Mouse (Mus musculus): ENCODE measurements around the gene Oxsm. TPM values are rescaled to one million over a fixed set of nuclear protein-coding genes. Genes with fewer than 3 reads are reported as not detected.

The Oxsm gene
- polyA plus RNA-seq, 1 experiment from 2014 or later = 2.3 TPM

GRCm38 (mm10) chr14:16248603-16249157 lies 928 bp downstream of the Oxsm start:
- no peaks in the 10 kb centered on the region for H3K27me3 ChIP-seq (ENCODE audit: control insufficient read depth, insufficient read depth, low read length)
- no peaks in the 10 kb centered on the region for H3K9me3 ChIP-seq (ENCODE audit: control insufficient read depth, low read length)
- 0 out of 4 replicates have a peak overlapping the region, but pooled peaks of 1 of the 2 experiments have one; percentile 90 for H3K27ac ChIP-seq (replicated peaks in 1 of 2; ENCODE audit: control insufficient read depth in 1 of 2, insufficient read depth in 1 of 2, low read depth in 2 of 2, low read length in 2 of 2)
- peak overlapping the region; percentile 95 for H3K9ac ChIP-seq (ENCODE audit: low read length)
- ATAC-seq (ENCODE audit: insufficient number of reproducible peaks, insufficient read depth, low FRiP score, low read depth) = no peak
- WGBS = 14% methylated on average over 9 of the region's 9 CpGs
- peak overlapping the region; percentile 74 to 98 for H3K4me3 ChIP-seq (ENCODE audit: control insufficient read depth in 1 of 2, insufficient read depth in 1 of 2, low read depth in 1 of 2, low read length in 2 of 2)
- no peaks in the 10 kb centered on the region for H3K36me3 ChIP-seq (ENCODE audit: control insufficient read depth, insufficient read depth, low read length)
- peak overlapping the region; percentile 91 for H3K4me2 ChIP-seq (ENCODE audit: low read length)
- H3K4me1 ChIP-seq (ENCODE audit: control insufficient read depth in 2 of 2, insufficient read depth in 2 of 2, low read length in 2 of 2) = peaks cover 0 to 18% of the 10 kb centered on the region in 2 experiments; a peak in 3 of 4 replicates

GRCm38 (mm10) chr14:16248135-16248534 lies 1.5 kb downstream of the Oxsm start:
- Histone ChIP-seq H3K4me3 (ENCODE audit: control insufficient read depth in 1 of 2, insufficient read depth in 1 of 2, low read depth in 1 of 2, low read length in 2 of 2) (no peak overlapping the region), H3K9me3 (ENCODE audit: control insufficient read depth, low read length) (no peaks in the 10 kb centered on the region), H3K4me1 (ENCODE audit: control insufficient read depth in 2 of 2, insufficient read depth in 2 of 2, low read length in 2 of 2) (peaks cover 0 to 18% of the 10 kb centered on the region in 2 experiments; a peak in 3 of 4 replicates), H3K27ac (replicated peaks in 1 of 2; ENCODE audit: control insufficient read depth in 1 of 2, insufficient read depth in 1 of 2, low read depth in 2 of 2, low read length in 2 of 2) (no peak overlapping the region), H3K36me3 (ENCODE audit: control insufficient read depth, insufficient read depth, low read length) (no peaks in the 10 kb centered on the region), H3K9ac (ENCODE audit: low read length) (0 out of 2 replicates have a peak overlapping the region, but pooled peaks have one; percentile 95), H3K4me2 (ENCODE audit: low read length) (peak overlapping the region; percentile 91), H3K27me3 (ENCODE audit: control insufficient read depth, insufficient read depth, low read length) (no peaks in the 10 kb centered on the region)
- WGBS = 67% methylated on average over 3 of the region's 3 CpGs
- ATAC-seq (ENCODE audit: insufficient number of reproducible peaks, insufficient read depth, low FRiP score, low read depth) = no peak

GRCm38 (mm10) chr14:16246340-16246912 lies 3.2 kb downstream of the Oxsm start:
- no peaks in the 10 kb centered on the region for H3K27me3 ChIP-seq (ENCODE audit: control insufficient read depth, insufficient read depth, low read length)
- H3K27ac ChIP-seq (replicated peaks in 1 of 2; ENCODE audit: control insufficient read depth in 1 of 2, insufficient read depth in 1 of 2, low read depth in 2 of 2, low read length in 2 of 2) = no peak overlapping the region
- H3K9ac ChIP-seq (ENCODE audit: low read length) = no peak overlapping the region
- WGBS = 77% methylated on average over 2 of the region's 2 CpGs
- H3K4me1 ChIP-seq (ENCODE audit: control insufficient read depth in 2 of 2, insufficient read depth in 2 of 2, low read length in 2 of 2) = peaks cover 0 to 18% of the 10 kb centered on the region in 2 experiments; a peak in 3 of 4 replicates
- no peaks in the 10 kb centered on the region for H3K9me3 ChIP-seq (ENCODE audit: control insufficient read depth, low read length)
- H3K36me3 ChIP-seq (ENCODE audit: control insufficient read depth, insufficient read depth, low read length) = no peaks in the 10 kb centered on the region
- ATAC-seq (ENCODE audit: insufficient number of reproducible peaks, insufficient read depth, low FRiP score, low read depth) = no peak
- H3K4me3 ChIP-seq (ENCODE audit: control insufficient read depth in 1 of 2, insufficient read depth in 1 of 2, low read depth in 1 of 2, low read length in 2 of 2) = no peak overlapping the region
- no peak overlapping the region for H3K4me2 ChIP-seq (ENCODE audit: low read length)

GRCm38 (mm10) chr14:16245127-16245526 lies 4.5 kb downstream of the Oxsm start:
- no peak overlapping the region for H3K4me2 ChIP-seq (ENCODE audit: low read length)
- no peak for ATAC-seq (ENCODE audit: insufficient number of reproducible peaks, insufficient read depth, low FRiP score, low read depth)
- 34% methylated on average over 1 of the region's 1 CpGs for WGBS

DNA sequence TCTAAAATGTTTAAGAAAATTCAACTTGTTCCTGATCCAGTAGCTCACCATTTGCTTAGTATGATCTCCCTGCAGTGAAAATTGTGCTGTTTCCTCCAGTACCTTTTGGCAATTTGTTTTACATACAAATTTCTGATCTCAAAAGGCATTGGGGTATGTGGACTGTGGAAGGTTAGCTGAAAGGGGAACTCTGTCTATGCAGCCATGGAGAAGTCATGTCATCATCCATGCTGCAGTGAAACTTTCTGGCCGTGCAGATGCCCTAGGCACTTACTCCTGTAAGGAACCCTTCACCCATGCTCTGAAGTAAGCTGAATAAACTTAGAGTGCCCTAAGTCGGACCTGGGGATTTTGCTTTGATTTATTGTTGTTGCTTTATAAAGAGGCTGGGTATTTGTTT lies 5.2 kb downstream of the Oxsm start:
- Histone ChIP-seq H3K27ac (replicated peaks in 1 of 2; ENCODE audit: control insufficient read depth in 1 of 2, insufficient read depth in 1 of 2, low read depth in 2 of 2, low read length in 2 of 2) (0 out of 4 replicates have a peak overlapping the region, but pooled peaks of 1 of the 2 experiments have one; percentile 81), H3K36me3 (ENCODE audit: control insufficient read depth, insufficient read depth, low read length) (peaks cover 14% of the 10 kb centered on the region), H3K4me2 (ENCODE audit: low read length) (peak overlapping the region; percentile 77), H3K27me3 (ENCODE audit: control insufficient read depth, insufficient read depth, low read length) (no peaks in the 10 kb centered on the region), H3K4me3 (ENCODE audit: control insufficient read depth in 1 of 2, insufficient read depth in 1 of 2, low read depth in 1 of 2, low read length in 2 of 2) (no peak overlapping the region), H3K9ac (ENCODE audit: low read length) (no peak overlapping the region), H3K9me3 (ENCODE audit: control insufficient read depth, low read length) (no peaks in the 10 kb centered on the region), H3K4me1 (ENCODE audit: control insufficient read depth in 2 of 2, insufficient read depth in 2 of 2, low read length in 2 of 2) (peaks cover 0 to 13% of the 10 kb centered on the region in 2 experiments; a peak in 3 of 4 replicates)
- 74% methylated on average over 2 of the region's 2 CpGs for WGBS
- no peak for ATAC-seq (ENCODE audit: insufficient number of reproducible peaks, insufficient read depth, low FRiP score, low read depth)

More at GRCm38 (mm10) chr14:16245127-16245526, 4.5 kb downstream of the Oxsm start:
- Histone ChIP-seq H3K4me3 (ENCODE audit: control insufficient read depth in 1 of 2, insufficient read depth in 1 of 2, low read depth in 1 of 2, low read length in 2 of 2) (no peak overlapping the region), H3K27me3 (ENCODE audit: control insufficient read depth, insufficient read depth, low read length) (no peaks in the 10 kb centered on the region), H3K27ac (replicated peaks in 1 of 2; ENCODE audit: control insufficient read depth in 1 of 2, insufficient read depth in 1 of 2, low read depth in 2 of 2, low read length in 2 of 2) (no peak overlapping the region), H3K9ac (ENCODE audit: low read length) (no peak overlapping the region), H3K9me3 (ENCODE audit: control insufficient read depth, low read length) (no peaks in the 10 kb centered on the region), H3K4me1 (ENCODE audit: control insufficient read depth in 2 of 2, insufficient read depth in 2 of 2, low read length in 2 of 2) (peaks cover 0 to 17% of the 10 kb centered on the region in 2 experiments; a peak in 3 of 4 replicates), H3K36me3 (ENCODE audit: control insufficient read depth, insufficient read depth, low read length) (peaks cover 8% of the 10 kb centered on the region)

DNA sequence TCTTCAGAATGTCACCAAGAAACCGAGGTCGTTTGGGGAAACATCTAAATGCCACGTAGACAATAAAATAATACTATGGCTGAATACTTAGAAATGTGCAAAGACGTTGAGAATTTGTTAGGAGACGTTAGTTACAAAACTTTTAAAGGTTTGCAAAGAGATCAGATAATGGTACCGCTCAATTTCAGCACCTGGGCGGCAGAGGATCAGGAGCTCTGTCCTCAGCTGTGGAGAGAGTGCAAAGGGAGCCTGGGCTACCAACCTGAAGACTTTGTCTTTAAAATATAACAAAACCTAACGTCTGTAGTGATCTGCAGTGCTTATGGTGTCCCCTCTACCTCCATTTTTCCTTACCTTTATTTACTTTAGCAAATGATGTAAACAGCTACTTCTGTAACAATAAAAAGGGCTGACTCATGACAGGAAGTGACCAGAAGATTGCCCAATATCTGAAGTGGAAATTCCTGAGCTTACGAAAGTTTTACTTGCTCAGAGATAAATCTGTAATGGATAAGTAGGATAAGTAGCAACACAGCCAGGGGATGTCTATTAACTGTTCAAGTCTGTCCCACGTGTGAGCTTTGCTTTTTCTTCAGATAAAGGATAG lies 5.9 kb downstream of the Oxsm start:
- Histone ChIP-seq H3K4me1 (ENCODE audit: control insufficient read depth in 2 of 2, insufficient read depth in 2 of 2, low read length in 2 of 2) (peaks cover 0 to 12% of the 10 kb centered on the region in 2 experiments; a peak in 3 of 4 replicates), H3K9me3 (ENCODE audit: control insufficient read depth, low read length) (no peaks in the 10 kb centered on the region), H3K36me3 (ENCODE audit: control insufficient read depth, insufficient read depth, low read length) (peaks cover 14% of the 10 kb centered on the region), H3K4me3 (ENCODE audit: control insufficient read depth in 1 of 2, insufficient read depth in 1 of 2, low read depth in 1 of 2, low read length in 2 of 2) (peak overlapping the region; percentile 59 to 84), H3K9ac (ENCODE audit: low read length) (peak overlapping the region; percentile 78), H3K4me2 (ENCODE audit: low read length) (peak overlapping the region; percentile 77), H3K27me3 (ENCODE audit: control insufficient read depth, insufficient read depth, low read length) (no peaks in the 10 kb centered on the region), H3K27ac (replicated peaks in 1 of 2; ENCODE audit: control insufficient read depth in 1 of 2, insufficient read depth in 1 of 2, low read depth in 2 of 2, low read length in 2 of 2) (peak overlapping the region; percentile 81 to 89)
- 4% methylated on average over 10 of the region's 10 CpGs for WGBS
- ATAC-seq (ENCODE audit: insufficient number of reproducible peaks, insufficient read depth, low FRiP score, low read depth) = no peak

DNA sequence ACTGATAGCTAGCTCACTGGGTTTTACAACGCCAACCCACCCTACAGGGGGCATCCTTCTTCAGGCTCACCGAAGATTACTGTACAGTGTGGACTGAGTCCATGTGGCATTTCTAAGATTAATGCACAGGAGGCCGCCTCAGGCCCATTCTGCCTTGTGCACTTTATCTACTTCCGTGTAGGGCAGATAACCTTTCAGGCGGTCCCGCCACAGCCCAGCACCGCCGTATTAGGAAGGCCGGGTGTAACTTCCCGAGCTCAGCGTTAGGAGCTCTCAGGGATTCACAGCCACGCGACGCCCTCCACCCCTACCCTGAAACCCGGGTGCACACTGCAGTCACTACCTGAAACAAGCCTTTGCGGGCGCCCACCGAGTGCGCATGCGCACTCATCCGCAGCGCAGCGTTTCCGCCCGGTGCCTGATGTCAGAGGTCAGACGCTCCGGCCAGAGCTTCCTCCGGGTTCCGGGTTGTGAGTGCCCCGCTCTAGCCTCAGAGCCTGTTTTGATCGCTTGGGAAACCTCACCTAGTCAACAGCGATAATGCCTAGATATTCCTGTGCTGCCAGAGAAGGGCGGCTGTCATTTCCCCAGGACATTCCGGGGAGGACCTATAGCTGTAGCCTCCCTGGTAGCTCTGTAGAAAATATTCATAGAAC lies 6.5 kb downstream of the Oxsm start:
- Histone ChIP-seq H3K27ac (replicated peaks in 1 of 2; ENCODE audit: control insufficient read depth in 1 of 2, insufficient read depth in 1 of 2, low read depth in 2 of 2, low read length in 2 of 2) (peak overlapping the region; percentile 81 to 89), H3K36me3 (ENCODE audit: control insufficient read depth, insufficient read depth, low read length) (peaks cover 14% of the 10 kb centered on the region), H3K4me3 (ENCODE audit: control insufficient read depth in 1 of 2, insufficient read depth in 1 of 2, low read depth in 1 of 2, low read length in 2 of 2) (peak overlapping the region; percentile 59 to 84), H3K9ac (ENCODE audit: low read length) (peak overlapping the region; percentile 78), H3K27me3 (ENCODE audit: control insufficient read depth, insufficient read depth, low read length) (no peaks in the 10 kb centered on the region), H3K4me2 (ENCODE audit: low read length) (peak overlapping the region; percentile 77), H3K4me1 (ENCODE audit: control insufficient read depth in 2 of 2, insufficient read depth in 2 of 2, low read length in 2 of 2) (peaks cover 0 to 6% of the 10 kb centered on the region in 2 experiments; a peak in 3 of 4 replicates), H3K9me3 (ENCODE audit: control insufficient read depth, low read length) (no peaks in the 10 kb centered on the region)
- 1% methylated on average over 34 of the region's 34 CpGs for WGBS
- ATAC-seq (ENCODE audit: insufficient number of reproducible peaks, insufficient read depth, low FRiP score, low read depth) = peak; percentile 87

Measured in heart, embryonic 14.5 days (tissue).